Mouse (Mus musculus): ENCODE results near the gene Cpne6.

Gene Cpne6

DNA sequence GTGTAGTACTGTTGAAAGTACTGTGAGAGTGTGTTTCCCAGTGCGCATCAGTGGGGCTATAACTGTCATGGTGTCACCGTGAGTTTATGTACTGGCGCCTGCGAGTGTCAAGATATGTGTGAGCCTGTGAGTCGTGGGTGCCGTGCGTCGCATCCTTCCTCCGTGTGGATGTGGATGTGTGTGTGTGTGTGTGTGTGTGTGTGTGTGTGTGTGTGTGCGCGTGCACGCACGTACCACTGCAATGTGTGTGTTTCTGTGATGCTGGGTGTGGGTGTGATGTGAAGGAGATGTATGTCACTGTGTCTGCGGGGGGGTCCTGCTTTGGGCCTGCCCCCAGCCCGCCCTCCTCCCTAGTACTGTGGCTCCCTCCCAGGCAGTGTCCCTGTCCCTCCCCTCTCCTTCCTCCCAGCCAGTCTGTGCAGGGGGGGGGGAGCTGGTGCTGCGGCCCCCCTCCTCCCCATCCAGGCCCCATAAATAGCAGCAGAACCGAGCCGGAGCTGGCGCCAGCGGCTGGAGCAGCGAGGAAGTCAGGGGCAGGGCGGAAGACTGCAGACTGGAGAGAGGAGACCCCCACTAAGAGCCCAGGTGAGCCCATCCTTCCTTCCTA, at the start of gene Cpne6:
Cpne6 (plus strand) TSS at position 321 of the 607 bp plus-strand sequence.
- DNase-seq (ENCODE audit: low read depth, low spot score): no peak

DNA sequence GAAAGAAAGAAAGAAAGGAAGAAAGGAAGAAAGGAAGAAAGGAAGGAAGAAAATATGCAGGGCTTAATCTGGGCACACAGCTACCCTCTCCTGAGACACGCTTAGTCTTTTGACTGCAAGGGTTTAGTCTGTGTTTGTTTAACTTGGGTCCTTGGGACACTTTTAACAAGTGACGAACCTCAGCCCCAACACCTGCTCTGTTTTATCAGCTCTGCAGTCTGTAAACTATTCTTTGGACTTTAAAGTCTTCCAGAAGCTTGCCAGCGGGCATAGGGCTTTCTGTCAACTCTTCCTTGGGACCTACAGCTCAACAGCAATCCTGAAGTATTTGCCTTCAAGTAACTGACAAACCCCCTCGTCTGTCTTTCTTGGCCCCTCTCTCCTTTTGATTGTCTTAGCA, 48.5 kb upstream of the Cpne6 start:
- no peak for DNase-seq (ENCODE audit: low read depth, low spot score)

DNA sequence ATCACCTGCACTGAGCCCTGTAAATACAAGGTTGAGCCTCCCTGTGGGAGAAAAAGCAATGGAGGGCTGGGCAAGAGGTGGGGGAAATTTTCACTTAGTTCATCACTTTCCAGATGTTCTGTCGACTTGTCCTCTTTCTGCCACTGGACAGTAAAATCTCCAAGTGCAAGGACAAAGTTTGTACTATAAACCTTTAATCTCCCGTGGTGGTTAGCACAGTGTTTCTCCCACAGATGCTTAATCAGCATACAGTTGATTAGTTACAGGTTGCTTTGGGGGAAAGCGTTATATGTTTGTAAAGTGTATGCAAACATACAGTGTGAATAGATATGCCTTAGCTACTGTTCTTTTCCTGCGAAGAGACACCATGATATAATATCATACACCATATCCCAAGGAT, 43.8 kb upstream of the Cpne6 start:
- no peak for DNase-seq (ENCODE audit: low read depth, low spot score)

DNA sequence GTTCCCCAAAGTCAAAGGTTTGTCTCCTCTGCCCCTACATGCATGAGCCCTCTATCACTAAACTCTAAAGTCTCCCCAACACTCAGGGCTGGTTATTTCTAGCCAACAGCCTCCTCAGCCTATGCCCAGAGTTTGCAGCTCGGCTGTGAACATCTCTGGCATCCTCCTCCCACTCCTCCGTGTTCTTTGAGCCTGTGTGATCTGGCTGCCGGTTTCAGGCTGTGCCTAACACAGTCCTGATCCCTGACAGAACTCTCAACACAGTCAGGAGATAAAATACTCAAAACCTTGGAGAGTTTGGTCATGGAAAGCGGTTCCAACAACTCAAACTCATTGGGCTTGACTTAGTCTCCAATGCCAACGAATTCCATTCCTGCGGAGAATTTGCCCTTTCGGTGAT, 43.1 kb upstream of the Cpne6 start:
- no peak for DNase-seq (ENCODE audit: low read depth, low spot score)

DNA sequence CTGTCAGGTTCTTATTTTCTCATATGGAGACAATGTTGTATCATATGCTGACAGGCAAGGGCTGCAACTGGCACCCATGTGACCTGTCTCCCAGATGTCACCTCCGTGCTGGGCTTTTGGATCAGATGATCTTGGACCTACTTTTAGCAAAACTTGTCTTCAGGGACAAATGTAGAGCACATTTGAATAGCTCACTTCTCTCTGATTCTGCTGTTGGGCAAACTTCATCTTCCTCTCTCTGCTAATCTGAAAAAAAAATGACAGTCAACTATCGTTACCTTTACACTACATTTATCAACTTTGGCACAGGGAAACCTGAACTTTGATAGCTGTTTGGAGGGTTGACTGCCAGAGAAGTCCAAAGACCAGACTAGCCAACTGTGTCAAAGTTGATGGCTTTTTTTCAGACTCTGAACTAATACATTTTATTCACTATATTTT, 41.9 kb upstream of the Cpne6 start:
- no peak for DNase-seq (ENCODE audit: low read depth, low spot score)

DNA sequence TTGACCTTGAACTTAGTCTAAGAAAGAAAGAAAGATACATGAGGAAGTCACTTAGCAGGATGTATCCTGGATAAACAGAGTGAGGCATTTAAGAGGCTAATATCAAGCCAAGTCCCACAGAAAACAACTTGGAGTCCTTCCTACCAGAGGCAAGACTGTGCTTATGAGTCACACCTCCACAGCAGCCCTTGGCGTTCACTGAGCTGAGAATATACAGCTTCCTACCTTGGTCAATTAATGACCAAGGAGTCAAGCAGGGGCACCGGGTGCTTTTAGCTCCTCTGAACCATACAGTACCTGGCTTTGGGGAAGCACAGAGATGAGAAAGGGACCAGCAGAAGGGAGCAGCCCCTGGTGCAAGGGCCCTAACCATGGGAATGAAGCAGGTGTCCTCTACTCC, 41.2 kb upstream of the Cpne6 start:
- no peak for DNase-seq (ENCODE audit: low read depth, low spot score)

DNA sequence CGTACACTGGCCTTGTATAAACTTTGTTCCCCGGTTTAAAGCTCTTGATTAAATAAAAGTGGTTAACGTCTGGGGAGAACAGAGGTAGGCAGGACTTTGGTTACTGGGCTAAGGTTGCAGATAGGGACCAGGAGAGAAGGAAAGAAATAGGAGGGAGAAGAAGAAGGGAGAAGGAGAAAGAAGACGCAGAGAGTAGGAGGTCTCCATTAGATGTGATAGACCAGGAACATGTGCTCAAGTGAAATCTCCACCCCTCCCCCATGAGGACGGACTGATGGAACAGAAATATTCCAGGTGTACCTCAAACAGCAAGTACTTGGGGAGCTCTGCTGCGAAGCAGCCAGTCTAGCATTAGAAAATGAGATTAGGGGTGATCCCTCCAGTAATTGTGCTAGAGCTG, 40.4 kb upstream of the Cpne6 start:
- no peak for DNase-seq (ENCODE audit: low read depth, low spot score)

DNA sequence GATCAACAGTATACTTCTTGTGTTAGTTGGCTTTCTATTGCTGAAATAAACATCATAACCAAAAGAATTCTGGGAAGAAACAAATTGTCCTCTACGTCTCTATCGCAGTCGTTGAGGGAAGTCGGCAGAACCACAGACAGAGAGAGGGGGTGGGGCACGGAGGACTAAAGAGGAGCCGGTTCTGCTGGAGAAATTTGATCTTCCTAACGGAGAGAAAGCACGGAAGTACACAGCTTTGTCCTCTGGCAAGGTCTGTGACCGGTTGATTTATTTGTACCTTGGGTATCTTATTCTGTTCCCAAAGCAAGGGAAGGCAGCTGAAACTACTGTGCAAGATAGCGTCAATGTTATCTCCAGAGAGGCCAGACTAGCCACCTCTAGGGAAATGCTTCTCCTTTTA, 39.4 kb upstream of the Cpne6 start:
- DNase-seq (ENCODE audit: low read depth, low spot score): no peak

DNA sequence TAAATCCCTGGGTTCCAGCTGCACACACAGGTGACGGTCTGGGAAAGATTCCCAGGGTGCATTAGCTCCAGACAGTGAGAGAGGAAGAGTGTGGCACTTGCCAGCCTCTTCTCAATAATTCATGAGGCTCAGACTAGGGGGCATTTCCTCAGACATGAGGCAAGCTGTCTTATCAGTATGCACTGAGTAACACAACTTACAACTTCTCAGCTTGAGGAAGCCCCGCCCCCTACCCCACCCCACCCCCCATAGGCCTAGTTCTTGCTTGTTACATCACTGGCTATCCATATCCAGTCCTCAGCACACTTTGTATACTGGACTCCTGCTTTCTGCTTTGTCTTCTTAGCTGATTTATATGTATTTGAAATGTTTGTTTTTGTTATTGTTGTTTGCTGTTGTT, 34.6 kb upstream of the Cpne6 start:
- no peak for DNase-seq (ENCODE audit: low read depth, low spot score)

DNA sequence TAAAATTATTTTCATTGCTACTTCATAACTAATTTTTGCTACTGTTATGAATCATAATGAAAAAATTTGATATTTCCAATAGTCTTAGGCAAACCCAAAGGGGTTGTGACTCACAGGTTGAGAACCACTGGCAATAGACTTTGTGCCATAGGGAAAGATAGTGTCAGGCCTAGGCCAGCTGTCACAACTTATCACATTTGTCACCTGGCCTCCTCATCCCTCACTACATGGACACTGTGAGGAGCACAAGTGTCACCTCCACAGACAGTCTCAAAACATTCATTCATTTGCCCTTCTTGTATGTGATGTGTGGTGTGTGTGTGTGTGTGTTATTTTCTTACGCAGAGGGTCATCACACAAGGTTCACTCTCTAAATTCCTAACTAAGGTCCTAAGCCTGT, 32.8 kb upstream of the Cpne6 start:
- DNase-seq (ENCODE audit: low read depth, low spot score): no peak

DNA sequence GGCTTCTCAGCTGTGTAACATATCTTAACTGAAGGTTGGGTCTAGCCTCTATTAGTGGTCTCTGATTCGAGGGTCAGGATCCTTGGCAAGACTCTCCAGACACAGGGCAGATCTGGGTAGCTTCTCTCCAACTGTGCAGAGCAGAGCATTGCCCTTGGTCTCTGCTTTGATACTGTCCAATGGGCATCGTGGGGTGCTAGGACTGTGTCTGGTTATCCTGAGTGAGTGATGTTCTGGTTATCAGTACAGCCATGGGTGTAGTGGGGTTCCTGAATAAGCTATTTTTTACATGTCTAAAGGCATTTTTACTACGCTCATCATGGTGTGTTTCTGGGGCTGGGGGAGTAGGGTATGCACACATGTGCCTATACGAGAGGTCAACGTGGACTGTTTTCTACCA, 32.4 kb upstream of the Cpne6 start:
- no peak for DNase-seq (ENCODE audit: low read depth, low spot score)

DNA sequence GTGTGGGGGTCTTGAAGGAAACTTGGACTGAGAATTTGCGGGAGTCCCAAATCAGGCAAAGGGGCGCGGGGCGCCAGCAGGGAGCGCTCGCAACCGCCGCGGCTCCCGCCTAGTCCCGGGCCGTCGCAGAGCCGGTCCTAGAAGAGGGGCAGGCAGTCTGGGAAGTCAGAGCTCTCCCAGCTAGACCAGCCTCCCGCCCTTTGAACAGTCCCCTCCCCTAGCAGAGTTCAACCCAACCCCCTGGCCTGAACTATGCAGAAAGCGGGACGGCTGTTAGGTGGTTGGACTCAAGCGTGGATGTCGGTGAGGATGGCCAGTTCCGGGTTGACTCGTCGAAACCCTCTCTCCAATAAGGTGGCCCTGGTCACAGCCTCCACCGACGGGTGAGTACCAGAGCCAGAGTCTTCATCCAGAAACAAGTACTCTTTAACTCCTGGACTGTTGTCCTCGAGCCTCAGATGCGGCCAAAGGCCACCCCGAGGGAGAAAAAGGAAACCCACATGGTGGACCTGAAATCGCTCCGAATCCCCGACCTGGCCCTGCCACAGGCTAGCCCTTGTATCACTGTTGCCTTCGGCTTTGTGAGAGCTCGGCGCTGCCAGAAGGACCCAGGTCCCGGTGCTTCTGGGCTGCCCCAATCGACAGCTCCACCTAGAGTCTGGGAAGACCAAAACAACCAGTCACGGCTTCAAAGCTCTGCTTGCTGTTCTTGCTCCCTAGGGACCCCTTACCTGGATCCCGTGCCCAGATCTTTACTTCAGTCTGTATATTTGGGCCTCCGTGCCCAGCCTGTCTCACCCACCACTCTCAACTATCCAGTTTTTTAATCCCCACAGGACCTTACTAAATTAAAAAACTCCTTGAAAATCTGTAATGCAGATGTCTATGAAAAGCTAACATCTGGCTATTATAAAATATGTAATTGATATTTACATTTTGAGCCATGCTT, 31.3 kb upstream of the Cpne6 start, which contains the start of gene Dhrs4:
Dhrs4 (plus strand) TSS at position 108 of the 949 bp plus-strand sequence.
- DNase-seq (ENCODE audit: low read depth, low spot score): peak; percentile 68

DNA sequence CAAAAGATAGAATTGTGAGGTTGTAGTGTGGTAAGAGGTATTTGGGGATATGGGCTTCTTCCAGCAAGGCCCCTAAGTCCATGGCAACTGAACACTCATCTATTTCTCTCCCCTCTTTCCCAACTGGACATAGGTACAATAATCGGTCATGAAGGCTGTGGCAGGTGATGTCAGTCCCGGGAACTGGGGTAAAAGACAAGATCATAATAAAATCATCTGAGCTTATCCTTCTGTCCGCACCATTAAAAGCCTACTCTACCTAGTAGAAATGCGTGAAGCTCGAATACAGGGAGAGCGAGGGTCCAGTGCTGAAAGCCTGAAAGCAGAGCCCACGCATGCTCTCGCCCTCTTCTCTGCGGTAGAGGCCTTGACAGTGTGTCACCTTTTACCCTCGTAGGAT, 30.6 kb upstream of the Cpne6 start:
- no peak for DNase-seq (ENCODE audit: low read depth, low spot score)

DNA sequence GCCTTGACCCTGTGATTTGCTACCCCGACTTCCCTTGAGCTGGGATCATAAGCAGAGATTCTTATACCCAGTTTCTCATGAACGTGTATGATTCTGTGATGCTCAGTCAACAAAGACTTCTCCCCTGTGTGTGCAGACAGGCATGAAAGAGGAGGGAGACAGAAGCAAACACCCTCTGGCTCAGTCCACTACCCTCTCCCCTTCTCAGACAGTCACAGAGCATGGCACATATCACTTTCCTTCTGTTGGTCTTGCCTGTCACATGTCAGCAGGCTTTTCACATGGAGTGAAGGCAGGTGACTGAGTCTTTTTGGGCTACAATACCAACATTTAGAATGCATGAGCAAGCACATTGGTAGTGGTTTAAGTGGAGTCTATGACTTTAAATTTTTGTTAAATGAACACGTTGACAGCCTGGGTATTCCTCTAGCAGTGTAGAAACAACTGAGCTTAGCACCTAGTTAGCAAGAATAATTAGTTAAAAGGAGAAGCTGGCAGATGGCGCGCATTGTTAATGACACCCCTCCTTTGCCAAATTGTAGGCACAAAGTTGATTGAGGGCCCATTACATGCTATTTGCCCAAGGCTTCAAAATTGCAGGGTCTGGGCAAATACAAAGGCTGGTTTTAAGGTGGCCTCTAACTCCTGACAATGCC, 25.7 kb upstream of the Cpne6 start:
- no peak for DNase-seq (ENCODE audit: low read depth, low spot score)

DNA sequence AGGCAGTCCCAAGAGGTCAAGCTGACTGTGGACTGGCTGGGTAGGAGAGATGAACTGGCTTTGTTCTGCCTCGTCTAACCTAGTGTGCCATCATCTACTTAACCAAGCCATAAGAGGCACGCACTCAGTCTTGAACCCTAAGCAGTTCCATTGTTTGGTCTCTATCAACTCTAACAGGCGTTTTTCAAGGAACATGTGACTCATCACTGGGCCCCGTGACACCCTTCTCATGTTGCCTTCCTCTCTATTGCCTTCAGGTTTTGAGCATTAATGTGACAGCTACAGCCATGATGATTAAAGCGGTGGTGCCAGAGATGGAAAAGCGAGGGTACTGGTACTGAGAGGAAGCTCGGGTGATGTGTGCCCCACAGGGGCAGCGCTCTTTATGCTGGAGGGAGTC, 23.4 kb upstream of the Cpne6 start:
- DNase-seq (ENCODE audit: low read depth, low spot score): no peak

DNA sequence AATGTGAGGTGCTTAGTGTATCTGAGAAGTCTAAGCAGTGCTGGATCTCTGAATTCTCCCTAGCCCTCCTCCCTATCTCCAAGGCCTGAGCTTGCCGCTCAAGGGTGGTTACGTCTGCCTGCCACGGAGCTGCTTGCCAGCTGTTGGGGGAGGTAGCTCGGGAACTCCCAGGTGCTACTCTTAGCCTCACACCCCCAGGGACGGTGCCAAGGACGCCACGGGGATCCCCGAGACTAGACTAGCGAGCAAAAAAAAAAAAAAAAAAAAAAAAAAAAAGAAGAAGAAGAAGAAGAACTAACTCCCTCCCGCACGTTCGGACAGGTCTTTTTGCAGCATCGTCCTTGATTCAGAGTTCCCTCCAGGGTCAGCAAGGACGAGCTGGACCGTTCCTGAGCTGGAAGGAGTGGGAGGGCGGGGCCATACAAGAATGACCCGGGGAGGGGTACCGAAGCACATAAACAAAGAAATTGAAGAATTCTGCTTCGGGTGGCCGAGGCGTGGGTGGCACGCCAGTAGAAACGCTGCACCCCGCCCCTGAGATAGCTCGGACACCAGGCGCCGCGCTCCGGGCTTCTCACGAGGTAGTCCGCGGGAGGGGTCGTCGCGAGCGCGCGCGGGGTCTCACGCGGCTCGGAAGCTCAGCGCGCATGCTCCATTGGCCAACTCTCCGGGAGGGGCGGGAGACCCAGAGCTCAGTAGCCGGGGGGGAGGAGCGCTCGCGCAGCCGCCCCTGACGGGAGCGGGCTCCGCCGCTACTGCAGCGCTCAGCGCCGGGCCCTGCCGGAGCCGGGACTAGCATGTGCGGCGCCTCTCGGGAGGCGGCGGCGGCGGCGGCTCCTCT, 19.7 kb upstream of the Cpne6 start, which contains the start of gene Carmil3:
Carmil3 (plus strand) TSS at position 291 of the 841 bp plus-strand sequence.
- no peak for DNase-seq (ENCODE audit: low read depth, low spot score)

DNA sequence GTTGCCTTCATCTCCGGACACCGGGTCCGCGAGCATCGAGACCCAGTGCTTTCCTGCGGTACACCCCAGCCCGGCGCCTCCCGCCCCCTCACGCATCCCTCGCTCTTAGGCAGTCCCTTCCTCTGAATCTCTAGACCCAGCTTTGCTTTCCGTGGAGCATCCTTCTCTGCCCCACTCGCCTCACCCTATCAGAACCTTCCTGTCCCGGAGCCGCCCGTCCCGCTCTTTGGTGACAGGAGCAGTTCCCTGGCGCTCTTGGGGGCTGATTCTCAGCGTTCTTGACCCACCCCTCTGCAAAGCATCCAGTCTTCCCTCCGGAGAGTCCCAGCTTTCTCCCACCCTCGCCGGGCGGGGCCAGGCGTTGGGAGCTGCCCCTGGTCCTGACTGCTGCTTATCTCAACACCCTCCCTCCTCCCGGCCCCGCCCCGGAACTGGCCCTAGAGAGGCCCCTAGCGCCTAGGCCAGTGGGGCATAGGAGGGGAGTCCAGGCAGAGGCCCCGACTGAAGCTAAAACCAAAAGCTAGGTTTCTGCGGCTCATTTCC, 18.9 kb upstream of the Cpne6 start:
- no peak for DNase-seq (ENCODE audit: low read depth, low spot score)

DNA sequence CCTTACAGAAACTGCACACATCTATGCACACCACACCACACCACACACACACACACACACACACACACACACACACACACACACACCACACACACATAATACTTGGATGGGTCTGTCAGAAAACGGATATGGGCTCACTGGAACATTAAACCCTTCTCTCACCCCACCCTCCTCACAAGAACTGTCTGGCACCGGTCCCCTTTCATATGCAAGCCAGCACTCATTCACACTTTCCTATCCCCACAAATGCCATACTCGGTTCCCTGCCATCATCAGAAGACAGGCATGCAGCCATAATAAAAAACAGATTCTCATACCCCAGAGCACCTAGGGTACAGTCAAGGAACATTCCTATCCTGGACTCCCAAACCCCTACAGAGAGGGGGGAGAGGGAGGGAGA, 18.1 kb upstream of the Cpne6 start:
- DNase-seq (ENCODE audit: low read depth, low spot score): no peak

DNA sequence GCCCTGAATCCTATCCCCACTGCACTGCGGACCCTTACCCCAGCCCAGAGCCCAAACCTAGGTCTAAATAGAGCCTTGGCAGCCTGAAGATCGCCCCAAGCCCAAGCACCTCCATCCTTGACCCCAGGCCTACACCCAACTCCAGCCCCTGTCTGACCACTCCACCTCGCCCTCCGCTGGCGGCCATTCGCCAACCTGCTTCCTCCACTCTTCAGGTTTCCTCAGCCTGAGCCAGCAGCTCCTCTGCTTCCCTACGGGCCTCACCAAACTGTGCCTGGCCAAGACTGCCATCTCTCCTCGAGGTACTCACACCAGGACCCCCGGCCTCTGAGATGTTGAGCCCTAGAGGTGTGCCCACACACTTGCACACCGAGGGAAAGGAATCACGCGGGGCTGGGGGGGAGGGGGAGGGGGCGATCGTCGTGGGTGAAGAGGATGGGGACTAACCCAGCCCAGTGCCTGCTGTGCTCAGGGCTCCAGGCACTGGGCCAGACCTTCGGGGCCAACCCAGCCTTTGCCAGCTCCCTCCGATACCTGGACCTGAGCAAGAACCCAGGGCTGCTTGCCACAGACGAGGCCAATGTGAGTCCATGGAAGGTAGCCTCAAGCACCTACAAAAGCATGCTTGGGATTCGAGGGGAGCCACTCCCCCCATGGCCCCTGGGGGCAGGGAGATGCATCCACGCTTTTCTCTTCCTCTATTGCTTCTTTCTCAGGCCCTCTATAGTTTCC, 14.6 kb upstream of the Cpne6 start:
- no peak for DNase-seq (ENCODE audit: low read depth, low spot score)

DNA sequence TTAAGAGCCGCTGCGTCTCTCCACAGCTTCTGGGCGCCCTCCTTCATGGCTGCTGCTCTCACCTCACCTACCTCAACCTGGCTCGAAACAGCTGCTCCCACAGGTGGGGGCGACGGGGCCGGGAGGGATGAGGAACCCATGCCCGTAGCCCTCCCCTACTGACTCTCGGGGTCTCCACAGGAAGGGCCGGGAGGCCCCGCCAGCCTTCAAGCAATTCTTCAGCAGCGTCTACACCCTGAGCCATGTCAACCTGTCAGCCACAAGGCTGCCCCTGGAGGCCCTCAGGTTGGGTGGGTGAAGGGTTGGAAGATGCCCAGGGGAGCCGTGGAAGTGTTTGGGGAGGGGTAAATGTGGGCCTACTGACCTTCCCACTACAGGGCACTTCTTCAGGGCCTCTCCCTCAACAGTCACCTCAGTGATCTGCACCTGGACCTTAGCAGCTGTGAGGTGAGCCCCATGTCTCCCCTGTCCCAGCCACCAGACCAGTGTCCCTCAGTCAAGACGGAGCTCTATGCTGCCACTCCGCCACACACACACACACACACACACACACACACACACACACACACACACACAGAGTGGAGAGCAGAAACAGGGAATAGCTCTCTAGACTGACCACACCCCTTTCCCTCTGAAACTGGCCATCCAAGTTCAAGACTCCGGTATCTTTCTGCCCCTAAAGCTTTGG, 13.3 kb upstream of the Cpne6 start:
- no peak for DNase-seq (ENCODE audit: low read depth, low spot score)
